Mouse (Mus musculus) stomach, postnatal 0 days (tissue): ENCODE measurements around the gene Uqcc1. TPM values are rescaled to one million over a fixed set of nuclear protein-coding genes. Genes with fewer than 3 reads are reported as not detected.

Experiments
- ATAC-seq: fragments of 200-750 bp; cut with Nextera tagmentation; 2 replicates; pipeline ENCODE4 v1.8.0; 2017; ENCODE audit not compliant: low FRiP score, low TSS enrichment
- DNase-seq: peaks from one replicate; pipeline ENCODE4 v3.0.0-alpha.2; 2016; ENCODE audit warnings: low spot score
- H3K27ac ChIP-seq: fragments of 300-500 bp; sonication (generic); replicated peaks from 2 replicates; pipeline ENCODE4 v1.5.1; 2014; ENCODE audit warnings: mild to moderate bottlenecking, control low read depth
- H3K27me3 ChIP-seq: fragments of 300-500 bp; sonication (generic); 2 replicates; pipeline ENCODE4 v1.6.1; 2014; ENCODE audit warnings: low read length; ENCODE audit not compliant: control insufficient read depth, insufficient read depth
- H3K36me3 ChIP-seq: fragments of 300-500 bp; sonication (generic); 2 replicates; pipeline ENCODE4 v1.6.1; 2014; ENCODE audit warnings: low read length, mixed read lengths; ENCODE audit not compliant: control insufficient read depth, insufficient read depth
- H3K4me1 ChIP-seq: fragments of 300-500 bp; sonication (generic); replicated peaks from 2 replicates; pipeline ENCODE4 v1.6.1; 2014; ENCODE audit warnings: antibody characterized with exemption; ENCODE audit not compliant: control insufficient read depth, insufficient read depth
- H3K4me2 ChIP-seq: fragments of 300-500 bp; sonication (generic); replicated peaks from 2 replicates; pipeline ENCODE4 v1.6.1; 2014; ENCODE audit warnings: low read depth, mild to moderate bottlenecking, control low read depth, moderate library complexity
- H3K4me3 ChIP-seq: fragments of 300-500 bp; sonication (generic); 2 replicates; pipeline ENCODE4 v1.5.1; 2014; ENCODE audit warnings: low read depth, low read length, control low read depth
- H3K9ac ChIP-seq: fragments of 300-500 bp; sonication (generic); 2 replicates; pipeline ENCODE4 v1.6.1; 2014; ENCODE audit warnings: mild to moderate bottlenecking, low read length, control low read depth, mixed read lengths
- H3K9me3 ChIP-seq: fragments of 300-500 bp; sonication (generic); 2 replicates; pipeline ENCODE4 v1.6.1; 2016; ENCODE audit warnings: low read length; ENCODE audit not compliant: control insufficient read depth
- CTCF ChIP-seq: IDR thresholded peaks from 2 replicates; pipeline ENCODE4 v1.5.1; 2016; ENCODE audit warnings: antibody characterized with exemption, low read depth, mild to moderate bottlenecking, moderate library complexity
- EP300 ChIP-seq: optimal IDR thresholded peaks from 2 replicates; pipeline ENCODE3; 2016; ENCODE audit warnings: antibody characterized with exemption
- WGBS: fragments of 180-500 bp; shearing (Covaris S2); extraction: QIAGEN DNeasy Blood & Tissue Kit; methylation state at CpG from one replicate; pipeline ENCODE4 v1.1.7; 2014; 5-methylcytosine and 5-hydroxymethylcytosine counted together
- polyA plus RNA-seq: library from polyadenylated mRNA; unstranded; fragments of >200 nt; fragmentation: Nextera tagmentation; extraction: Ambion mirVana; gene quantifications from 2 replicates; pipeline ENCODE4 v1.2.1, GENCODE M21; 2015

The Uqcc1 gene
- polyA plus RNA-seq, 1 experiment from 2014 or later, result 41.9 TPM

- peak overlapping the region; percentile 59 for H3K27ac ChIP-seq
Observed at GRCm38 (mm10) chr2:155873636-155874035, 56.5 kb downstream of the Uqcc1 start.

GRCm38 (mm10) chr2:155872930-155873507 is 57.1 kb downstream of the Uqcc1 start:
- H3K9ac ChIP-seq, result no peak overlapping the region
- WGBS, result 21% methylated on average over 10 of the region's 10 CpGs
- H3K4me2 ChIP-seq, result no peak overlapping the region
- DNase-seq (no peak), ATAC-seq (peak; percentile 25; the same call in 1 of the 2 replicates)
- no peaks in the 10 kb centered on the region for H3K27me3 ChIP-seq
- H3K27ac ChIP-seq, result peak overlapping the region; percentile 59
- 0 out of 2 replicates have a peak, but pooled peaks cover 4% of the 10 kb centered on the region for H3K36me3 ChIP-seq
- TF ChIP-seq EP300 (no peak), CTCF (no peak)
- 0 out of 2 replicates have a peak, but pooled peaks cover 2% of the 10 kb centered on the region for H3K4me1 ChIP-seq
- no peak overlapping the region for H3K4me3 ChIP-seq
- no peaks in the 10 kb centered on the region for H3K9me3 ChIP-seq

More at GRCm38 (mm10) chr2:155873636-155874035, 56.5 kb downstream of the Uqcc1 start:
- no peaks in the 10 kb centered on the region for H3K27me3 ChIP-seq
- TF ChIP-seq EP300, result no peak
- TF ChIP-seq CTCF, result no peak
- H3K4me3 ChIP-seq, result no peak overlapping the region
- H3K9ac ChIP-seq, result no peak overlapping the region
- no peak for DNase-seq
- no peak overlapping the region for H3K4me2 ChIP-seq
- 0 out of 2 replicates have a peak, but pooled peaks cover 2% of the 10 kb centered on the region for H3K36me3 ChIP-seq
- H3K4me1 ChIP-seq, result 0 out of 2 replicates have a peak, but pooled peaks cover 2% of the 10 kb centered on the region
- no peak for ATAC-seq
- H3K9me3 ChIP-seq, result no peaks in the 10 kb centered on the region
- 47% methylated on average over 6 of the region's 6 CpGs for WGBS

- Histone ChIP-seq H3K4me2 (no peak overlapping the region), H3K36me3 (0 out of 2 replicates have a peak, but pooled peaks cover 4% of the 10 kb centered on the region), H3K27me3 (no peaks in the 10 kb centered on the region), H3K4me3 (no peak overlapping the region), H3K27ac (0 out of 2 replicates have a peak overlapping the region, but pooled peaks have one; percentile 31), H3K9me3 (no peaks in the 10 kb centered on the region), H3K9ac (no peak overlapping the region), H3K4me1 (0 out of 2 replicates have a peak, but pooled peaks cover 2% of the 10 kb centered on the region)
- ATAC-seq, result no peak
- DNase-seq, result no peak
- WGBS, result 56% methylated on average over 8 of the region's 8 CpGs
- TF ChIP-seq EP300 (no peak), CTCF (no peak)
Observed at GRCm38 (mm10) chr2:155872486-155872885, 57.6 kb downstream of the Uqcc1 start.

- Histone ChIP-seq H3K27ac (no peak overlapping the region), H3K9ac (no peak overlapping the region), H3K27me3 (no peaks in the 10 kb centered on the region), H3K4me2 (no peak overlapping the region), H3K4me3 (no peak overlapping the region), H3K9me3 (no peaks in the 10 kb centered on the region), H3K4me1 (0 out of 2 replicates have a peak, but pooled peaks cover 2% of the 10 kb centered on the region), H3K36me3 (0 out of 2 replicates have a peak, but pooled peaks cover 4% of the 10 kb centered on the region)
- TF ChIP-seq EP300, result no peak
- no peak for TF ChIP-seq CTCF
- 44% methylated on average over 5 of the region's 5 CpGs for WGBS
- DNase-seq, result peak; percentile 82
- ATAC-seq, result peak; percentile 92
Observed at GRCm38 (mm10) chr2:155869772-155870171, 60.3 kb downstream of the Uqcc1 start.

GRCm38 (mm10) chr2:155868320-155868719 is 61.8 kb downstream of the Uqcc1 start:
- H3K9ac ChIP-seq, result no peak overlapping the region
- no peak overlapping the region for H3K27ac ChIP-seq
- H3K4me1 ChIP-seq, result 0 out of 2 replicates have a peak, but pooled peaks cover 2% of the 10 kb centered on the region
- no peak for DNase-seq
- WGBS, result 98% methylated on average over 8 of the region's 8 CpGs
- TF ChIP-seq EP300 (no peak), CTCF (no peak)
- no peaks in the 10 kb centered on the region for H3K9me3 ChIP-seq
- H3K4me2 ChIP-seq, result no peak overlapping the region
- ATAC-seq, result no peak
- H3K27me3 ChIP-seq, result no peaks in the 10 kb centered on the region
- 0 out of 2 replicates have a peak, but pooled peaks cover 4% of the 10 kb centered on the region for H3K36me3 ChIP-seq
- H3K4me3 ChIP-seq, result no peak overlapping the region

- H3K27ac ChIP-seq, result no peak overlapping the region
- 47% methylated on average over 11 of the region's 11 CpGs for WGBS
- H3K27me3 ChIP-seq, result no peaks in the 10 kb centered on the region
- H3K4me2 ChIP-seq, result no peak overlapping the region
- H3K9ac ChIP-seq, result no peak overlapping the region
- H3K36me3 ChIP-seq, result no peaks in the 10 kb centered on the region
- no peaks in the 10 kb centered on the region for H3K4me1 ChIP-seq
- TF ChIP-seq EP300, result no peak
- no peak for TF ChIP-seq CTCF
- H3K9me3 ChIP-seq, result no peaks in the 10 kb centered on the region
- 0 out of 2 replicates have a peak, but pooled peaks have one; percentile 12 for ATAC-seq
- no peak overlapping the region for H3K4me3 ChIP-seq
- no peak for DNase-seq
Observed at GRCm38 (mm10) chr2:155863301-155863867, 66.7 kb downstream of the Uqcc1 start.
